Mouse (Mus musculus) hindbrain, embryonic 11.5 days (tissue): Measurements from ENCODE around the gene Mrpl20. TPM values are rescaled to one million over a fixed set of nuclear protein-coding genes. Genes with fewer than 3 reads are reported as not detected.

Source experiments
- polyA plus RNA-seq: library from polyadenylated mRNA; unstranded; fragments of >200 nt; fragmentation: Nextera tagmentation; extraction: Ambion mirVana; gene quantifications from 2 replicates; pipeline ENCODE4 v1.2.1, GENCODE M21; 2014

Mrpl20 gene
- polyA plus RNA-seq, 1 experiment from 2014 or later = 238 TPM

Other genes with a start within 250 kb of the Mrpl20 start
- 94.6 and 103 TPM in 2 replicates for gene Nadk, start 240.5 kb upstream of the Mrpl20 start, polyA plus RNA-seq
- gene Slc35e2, start 201.5 kb upstream of the Mrpl20 start, polyA plus RNA-seq = 17.0 and 18.1 TPM in 2 replicates
- gene Cdk11b, start 178.0 kb upstream of the Mrpl20 start, polyA plus RNA-seq = 74.1 and 77.6 TPM in 2 replicates
- gene Gm10563, start 157.5 kb upstream of the Mrpl20 start, polyA plus RNA-seq = not detected in 2 replicates
- gene Mmp23, start 149.5 kb upstream of the Mrpl20 start, polyA plus RNA-seq = 2.6 and 3.1 TPM in 2 replicates
- 9.9 and 12.5 TPM in 2 replicates for gene Mib2, start 133.7 kb upstream of the Mrpl20 start, polyA plus RNA-seq
- 1.6 and 1.8 TPM in 2 replicates for gene Fndc10, start 108.5 kb upstream of the Mrpl20 start, polyA plus RNA-seq
- 165 and 168 TPM in 2 replicates for gene Ssu72, start 98.1 kb upstream of the Mrpl20 start, polyA plus RNA-seq
- gene Tmem240, start 68.1 kb upstream of the Mrpl20 start, polyA plus RNA-seq = 0.73 and 0.91 TPM in 2 replicates
- gene Atad3a, start 41.8 kb upstream of the Mrpl20 start, polyA plus RNA-seq = 70.9 and 79.9 TPM in 2 replicates
- 8.6 and 9.5 TPM in 2 replicates for gene Vwa1, start 28.2 kb upstream of the Mrpl20 start, polyA plus RNA-seq
- gene Tmem88b, start 17.0 kb upstream of the Mrpl20 start, polyA plus RNA-seq = 0.25 and 0.52 TPM in 2 replicates
- not detected in 2 replicates for gene Ankrd65, start 12.4 kb upstream of the Mrpl20 start, polyA plus RNA-seq
- gene Ccnl2, start 9.6 kb downstream of the Mrpl20 start, polyA plus RNA-seq = 163 and 170 TPM in 2 replicates
- gene Aurkaip1, start 28.4 kb downstream of the Mrpl20 start, polyA plus RNA-seq = 112 and 123 TPM in 2 replicates
- 31.1 and 36.8 TPM in 2 replicates for gene Mxra8, start 36.8 kb downstream of the Mrpl20 start, polyA plus RNA-seq
- 7.5 and 8.8 TPM in 2 replicates for gene Dvl1, start 44.5 kb downstream of the Mrpl20 start, polyA plus RNA-seq
- 0.46 TPM in 2 replicates for gene Tas1r3, start 60.5 kb downstream of the Mrpl20 start, polyA plus RNA-seq
- gene Cptp, start 66.6 kb downstream of the Mrpl20 start, polyA plus RNA-seq = 19.8 and 22.7 TPM in 2 replicates
- 93.1 and 95.4 TPM in 2 replicates for gene Ints11, start 66.7 kb downstream of the Mrpl20 start, polyA plus RNA-seq
- gene Pusl1, start 88.9 kb downstream of the Mrpl20 start, polyA plus RNA-seq = 41.6 and 43.2 TPM in 2 replicates
- 29.0 and 34.7 TPM in 2 replicates for gene Acap3, start 88.9 kb downstream of the Mrpl20 start, polyA plus RNA-seq
- gene Ube2j2, start 141.0 kb downstream of the Mrpl20 start, polyA plus RNA-seq = 142 and 160 TPM in 2 replicates
- gene C1qtnf12, start 159.4 kb downstream of the Mrpl20 start, polyA plus RNA-seq = 21.0 and 24.0 TPM in 2 replicates
- 18.2 and 19.4 TPM in 2 replicates for gene B3galt6, start 189.8 kb downstream of the Mrpl20 start, polyA plus RNA-seq
- gene Sdf4, start 190.0 kb downstream of the Mrpl20 start, polyA plus RNA-seq = 136 and 143 TPM in 2 replicates
- gene Tnfrsf4, start 211.0 kb downstream of the Mrpl20 start, polyA plus RNA-seq = 0.39 and 0.73 TPM in 2 replicates
- gene Tnfrsf18, start 223.3 kb downstream of the Mrpl20 start, polyA plus RNA-seq = 0.74 and 2.4 TPM in 2 replicates